Mouse (Mus musculus) A20 (cell line): Measurements from ENCODE around the gene Inhbe.
"Not testable (repeated sequence)": the region's sequence is repeated elsewhere in the genome, so short reads cannot be mapped to it uniquely, and the experiment has no call there.

Experiments
- DNase-seq: peaks from one replicate; pipeline ENCODE4 v3.0.0-alpha.2; 2011; ENCODE audit warnings: low read depth, low spot score

The Inhbe gene

GRCm38 (mm10) chr10:127323131-127323855 is 30.9 kb downstream of the Inhbe start:
- DNase-seq: peak; percentile 76

- DNase-seq: no peak
Measured at GRCm38 (mm10) chr10:127322669-127323068, 31.5 kb downstream of the Inhbe start.

- peak; percentile 25 for DNase-seq
Measured at GRCm38 (mm10) chr10:127322178-127322577, 32.0 kb downstream of the Inhbe start.

- DNase-seq: peak; percentile 37
Measured at GRCm38 (mm10) chr10:127321621-127322020, 32.6 kb downstream of the Inhbe start, which contains the start of gene Arhgap9. Gene Arhgap9, plus strand, starts transcription at chr10:127321964.

GRCm38 (mm10) chr10:127319969-127320368 is 34.2 kb downstream of the Inhbe start:
- DNase-seq: no peak

- DNase-seq: no peak
Measured at GRCm38 (mm10) chr10:127318009-127318408, 36.2 kb downstream of the Inhbe start.

- DNase-seq: no peak
Measured at GRCm38 (mm10) chr10:127317277-127317676, 36.9 kb downstream of the Inhbe start.

GRCm38 (mm10) chr10:127314950-127315349 is 39.3 kb downstream of the Inhbe start:
- DNase-seq: not testable (repeated sequence)

GRCm38 (mm10) chr10:127313516-127313915 is 40.7 kb downstream of the Inhbe start:
- not testable (repeated sequence) for DNase-seq

GRCm38 (mm10) chr10:127312858-127313257 is 41.4 kb downstream of the Inhbe start:
- peak; percentile 23 for DNase-seq

GRCm38 (mm10) chr10:127312356-127312676 is 41.9 kb downstream of the Inhbe start:
- peak; percentile 91 for DNase-seq

- peak; percentile 96 for DNase-seq
Measured at GRCm38 (mm10) chr10:127311476-127312355, 42.5 kb downstream of the Inhbe start, which contains the start of gene Mars. Gene Mars, minus strand, starts transcription at chr10:127311786.

GRCm38 (mm10) chr10:127310523-127311475 is 43.4 kb downstream of the Inhbe start:
- peak; percentile 90 for DNase-seq

GRCm38 (mm10) chr10:127309167-127309566 is 45.0 kb downstream of the Inhbe start:
- DNase-seq: not testable (repeated sequence)

- DNase-seq: no peak
Measured at GRCm38 (mm10) chr10:127303136-127303535, 51.1 kb downstream of the Inhbe start.

- DNase-seq: no peak
Measured at GRCm38 (mm10) chr10:127300361-127300760, 53.9 kb downstream of the Inhbe start.
